Mouse (Mus musculus) E14TG2a.4 (cell line): ENCODE measurements around the gene Mmp20.

Source experiments
- CTCF ChIP-seq: conservative IDR thresholded peaks from 2 replicates; pipeline ENCODE4 v1.5.1; 2014; ENCODE audit warnings: low read length
- POU5F1 ChIP-seq: IDR thresholded peaks from 2 replicates; pipeline ENCODE4 v1.6.1; 2014; ENCODE audit warnings: low read length, borderline replicate concordance

DNA sequence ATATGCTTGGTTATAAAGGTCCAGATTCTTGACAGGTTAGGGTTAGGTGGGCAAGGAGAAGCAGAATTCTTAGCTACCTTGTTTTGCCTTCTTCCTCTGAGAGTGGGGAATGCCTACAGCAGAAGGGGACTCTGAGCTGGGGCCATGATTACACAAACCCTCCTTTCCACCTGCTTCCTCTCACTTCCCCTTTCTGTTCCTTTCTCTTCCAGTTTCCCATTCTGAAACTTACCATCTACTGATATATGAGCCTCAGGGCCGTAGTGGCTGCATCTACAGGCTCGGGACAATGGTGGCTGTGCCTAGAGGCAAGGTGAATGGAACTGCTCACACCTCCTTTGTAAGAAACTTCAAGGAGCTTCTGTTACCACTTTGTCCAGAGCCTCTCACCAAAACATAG is 58.0 kb downstream of the Mmp20 start:
- TF ChIP-seq CTCF (no peak), POU5F1 (no peak)
